Mouse (Mus musculus) bone marrow macrophage, adult 2 months (primary cell): ENCODE results near the gene Neurog1. TPM values are rescaled to one million over a fixed set of nuclear protein-coding genes. Genes with fewer than 3 reads are reported as not detected.

Experiments used
- H3K27ac ChIP-seq: 2 replicates; pipeline ENCODE4 v1.5.1; 2012; ENCODE audit warnings: low read depth, low read length; ENCODE audit not compliant: insufficient read depth
- H3K4me1 ChIP-seq: 2 replicates; pipeline ENCODE4 v1.6.1; 2012; ENCODE audit warnings: low read length; ENCODE audit not compliant: control insufficient read depth, insufficient read depth
- H3K4me3 ChIP-seq: 2 replicates; pipeline ENCODE4 v1.5.1; 2012; ENCODE audit warnings: mild to moderate bottlenecking, low read length, moderate library complexity; ENCODE audit not compliant: insufficient read depth
- CTCF ChIP-seq: IDR thresholded peaks from 2 replicates; pipeline ENCODE4 v1.5.1; 2012; ENCODE audit warnings: low read depth, mild to moderate bottlenecking, low read length, moderate library complexity
- POLR2A ChIP-seq: IDR thresholded peaks from 2 replicates; pipeline ENCODE4 v1.6.1; 2012; ENCODE audit warnings: mild to moderate bottlenecking, low read depth, low read length, borderline replicate concordance
- polyA plus RNA-seq: library from polyadenylated mRNA; stranded (reverse); fragments of >200 nt; gene quantifications from 2 replicates; pipeline ENCODE4 v1.2.4, GENCODE M21; 2012; ENCODE audit not compliant: missing spikeins, insufficient read depth, insufficient read length

Gene Neurog1
- polyA plus RNA-seq, 1 experiment: not detected

DNA sequence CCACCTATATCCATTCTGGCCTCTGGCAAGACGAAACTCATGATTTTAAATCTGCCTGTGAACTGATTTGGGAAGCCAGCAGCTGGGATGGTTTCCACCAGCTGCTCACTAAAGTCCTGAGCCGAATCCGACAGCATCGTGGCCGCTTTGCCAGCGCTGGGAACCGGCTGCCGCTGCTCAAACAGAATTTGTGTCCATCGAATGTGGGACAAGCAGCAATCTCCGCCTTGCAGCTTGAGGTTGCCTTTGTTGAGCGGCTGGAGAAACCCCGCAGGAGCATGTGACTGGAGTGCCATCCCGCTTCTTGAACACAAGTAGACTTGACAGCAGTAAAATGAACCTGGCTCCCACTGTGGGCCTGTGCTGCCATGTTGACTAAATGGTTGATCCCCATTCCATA is 31.4 kb upstream of the Neurog1 start:
- Histone ChIP-seq H3K4me1 (no peaks in the 10 kb centered on the region), H3K4me3 (no peak overlapping the region), H3K27ac (no peak overlapping the region)
- TF ChIP-seq POLR2A: no peak
- TF ChIP-seq CTCF: no peak

GRCm38 (mm10) chr13:56280356-56280755 is 28.4 kb upstream of the Neurog1 start:
- H3K27ac ChIP-seq: no peak overlapping the region
- no peak overlapping the region for H3K4me3 ChIP-seq
- no peak for TF ChIP-seq POLR2A
- peak; percentile 49; the same call in 1 of the 2 replicates for TF ChIP-seq CTCF
- H3K4me1 ChIP-seq: no peaks in the 10 kb centered on the region

DNA sequence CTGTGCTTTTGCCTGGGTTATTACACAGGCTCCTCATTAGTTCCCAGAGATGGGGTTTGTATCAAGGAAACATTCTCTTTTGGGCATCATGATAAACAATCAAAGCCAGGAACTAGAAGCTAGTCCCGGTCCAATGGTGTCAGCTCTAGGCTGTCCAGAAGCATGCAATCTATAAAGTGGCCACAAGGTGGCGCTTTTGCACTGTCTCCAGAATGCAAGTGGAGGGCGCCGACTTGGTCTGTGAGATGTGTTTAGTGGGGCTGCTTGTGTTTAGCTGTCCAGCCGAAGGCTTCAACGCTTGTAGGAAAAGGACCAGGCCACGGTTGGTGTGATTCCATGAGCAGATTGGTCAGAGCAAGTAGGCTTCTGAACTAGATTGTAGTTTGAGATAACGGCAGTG is 27.5 kb upstream of the Neurog1 start:
- Histone ChIP-seq H3K27ac (no peak overlapping the region), H3K4me1 (no peaks in the 10 kb centered on the region), H3K4me3 (no peak overlapping the region)
- TF ChIP-seq CTCF: peak; percentile 90
- TF ChIP-seq POLR2A: no peak

- no peak for TF ChIP-seq POLR2A
- TF ChIP-seq CTCF: no peak
- Histone ChIP-seq H3K27ac (no peak overlapping the region), H3K4me3 (no peak overlapping the region), H3K4me1 (no peaks in the 10 kb centered on the region)
Observed at GRCm38 (mm10) chr13:56275171-56275570, 23.2 kb upstream of the Neurog1 start.

GRCm38 (mm10) chr13:56270124-56270523 is 18.2 kb upstream of the Neurog1 start:
- no peaks in the 10 kb centered on the region for H3K4me1 ChIP-seq
- TF ChIP-seq CTCF: no peak
- TF ChIP-seq POLR2A: no peak
- no peak overlapping the region for H3K27ac ChIP-seq
- no peak overlapping the region for H3K4me3 ChIP-seq

GRCm38 (mm10) chr13:56267396-56267795 is 15.4 kb upstream of the Neurog1 start:
- Histone ChIP-seq H3K4me3 (no peak overlapping the region), H3K4me1 (no peaks in the 10 kb centered on the region), H3K27ac (no peak overlapping the region)
- peak; percentile 45; the same call in 1 of the 2 replicates for TF ChIP-seq CTCF
- no peak for TF ChIP-seq POLR2A

GRCm38 (mm10) chr13:56266435-56266834 is 14.5 kb upstream of the Neurog1 start:
- Histone ChIP-seq H3K4me1 (no peaks in the 10 kb centered on the region), H3K27ac (no peak overlapping the region), H3K4me3 (no peak overlapping the region)
- TF ChIP-seq CTCF (peak; percentile 30; the same call in 1 of the 2 replicates), POLR2A (no peak)

GRCm38 (mm10) chr13:56265661-56266060 is 13.7 kb upstream of the Neurog1 start:
- no peak for TF ChIP-seq CTCF
- no peak for TF ChIP-seq POLR2A
- no peak overlapping the region for H3K27ac ChIP-seq
- H3K4me3 ChIP-seq: no peak overlapping the region
- no peaks in the 10 kb centered on the region for H3K4me1 ChIP-seq

- Histone ChIP-seq H3K27ac (no peak overlapping the region), H3K4me3 (no peak overlapping the region)
Observed at GRCm38 (mm10) chr13:56262269-56262668, 10.3 kb upstream of the Neurog1 start.

GRCm38 (mm10) chr13:56260344-56260780 is 8.4 kb upstream of the Neurog1 start:
- TF ChIP-seq CTCF: no peak
- no peak for TF ChIP-seq POLR2A
- Histone ChIP-seq H3K4me3 (no peak overlapping the region), H3K4me1 (no peaks in the 10 kb centered on the region), H3K27ac (no peak overlapping the region)

More at GRCm38 (mm10) chr13:56262269-56262668, 10.3 kb upstream of the Neurog1 start:
- TF ChIP-seq CTCF: no peak
- TF ChIP-seq POLR2A: no peak
- no peaks in the 10 kb centered on the region for H3K4me1 ChIP-seq

DNA sequence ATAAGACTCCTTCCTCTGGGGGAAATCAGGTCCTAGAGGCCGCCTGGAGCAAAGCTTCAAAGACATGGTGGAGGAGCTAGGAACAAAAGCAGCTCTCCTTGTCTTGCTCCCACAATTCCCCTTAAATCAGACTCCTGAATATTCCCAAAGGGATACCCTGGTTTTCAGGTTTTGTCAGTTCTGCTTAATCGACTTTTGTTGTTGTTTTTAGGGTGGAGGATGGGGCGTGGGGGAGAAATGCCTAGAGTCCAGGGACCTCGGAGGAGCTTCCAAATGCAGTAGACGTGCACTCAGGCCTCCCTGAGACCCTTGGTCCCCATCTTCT is 7.9 kb upstream of the Neurog1 start:
- H3K27ac ChIP-seq: no peak overlapping the region
- TF ChIP-seq POLR2A (no peak), CTCF (no peak)
- no peaks in the 10 kb centered on the region for H3K4me1 ChIP-seq
- no peak overlapping the region for H3K4me3 ChIP-seq
